Mouse (Mus musculus): ENCODE data around the gene Ccdc182.

DNA sequence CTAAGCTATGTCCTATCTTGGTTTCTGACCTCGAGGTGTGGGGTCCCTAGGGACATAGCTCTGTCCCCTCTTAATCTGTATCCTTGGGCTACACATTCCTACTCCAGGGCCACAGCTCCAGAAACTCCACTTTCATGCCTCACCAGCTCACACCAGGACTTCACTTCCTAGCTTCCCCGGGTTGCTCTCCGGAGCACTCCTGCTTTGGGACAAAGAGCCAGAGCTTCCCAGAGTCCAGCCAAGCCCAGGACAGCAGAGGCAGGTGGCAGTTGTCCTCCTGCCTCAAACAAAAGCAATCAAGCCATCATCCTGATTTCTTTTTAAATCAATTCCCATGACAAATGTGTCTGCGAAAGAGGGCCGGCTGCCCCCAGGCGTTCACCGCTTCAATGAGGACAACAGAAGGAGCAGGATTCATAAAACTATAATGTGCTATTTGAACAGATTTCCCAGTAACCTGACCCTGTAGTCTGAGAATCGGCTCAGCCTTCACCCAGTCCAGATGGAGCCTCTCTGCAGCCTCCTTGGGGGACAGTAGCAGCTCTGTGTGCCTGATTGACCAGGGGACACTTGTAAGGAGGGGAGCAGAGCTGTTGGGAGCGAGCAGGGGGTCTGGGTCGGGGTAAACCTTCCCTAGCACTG is 15.3 kb downstream of the Ccdc182 start:
- TF ChIP-seq CTCF (conservative IDR thresholded peaks at IDR 0.05; ENCODE audit: insufficient read depth, insufficient read length, low read depth, low read length): no peak
- TF ChIP-seq POLR2A (IDR thresholded peaks at IDR 0.05; ENCODE audit: low read depth, low read length): no peak

Data from kidney, adult 2 months (tissue).